Mouse (Mus musculus) lung, postnatal 0 days (tissue): ENCODE data around the gene Foxk1. TPM values are rescaled to one million over a fixed set of nuclear protein-coding genes. Genes with fewer than 3 reads are reported as not detected.

Experiments
- ATAC-seq: fragments of 200-750 bp; cut with Nextera tagmentation; 2 replicates; pipeline ENCODE4 v1.8.0; 2017; ENCODE audit warnings: moderate library complexity
- DNase-seq: peaks from one replicate; pipeline ENCODE4 v3.0.0-alpha.2; 2016; ENCODE audit warnings: low spot score
- H3K27ac ChIP-seq: fragments of 300-500 bp; sonication (generic); 2 replicates; pipeline ENCODE4 v1.5.1; 2014; ENCODE audit warnings: antibody characterized with exemption, mild to moderate bottlenecking, low read length, mixed read lengths
- H3K27me3 ChIP-seq: fragments of 300-500 bp; sonication (generic); replicated peaks from 2 replicates; pipeline ENCODE4 v1.6.1; 2014; ENCODE audit warnings: low read length, mixed read lengths; ENCODE audit not compliant: insufficient read depth
- H3K36me3 ChIP-seq: fragments of 300-500 bp; sonication (generic); 2 replicates; pipeline ENCODE4 v1.6.1; 2014; ENCODE audit warnings: low read length, mixed read lengths; ENCODE audit not compliant: insufficient read depth
- H3K4me1 ChIP-seq: fragments of 300-500 bp; sonication (generic); 2 replicates; pipeline ENCODE4 v1.6.1; 2014; ENCODE audit warnings: antibody characterized with exemption, low read depth, low read length, mixed read lengths; ENCODE audit not compliant: insufficient read depth
- H3K4me2 ChIP-seq: fragments of 300-500 bp; sonication (generic); replicated peaks from 2 replicates; pipeline ENCODE4 v1.6.1; 2014; ENCODE audit warnings: low read depth, mild to moderate bottlenecking, low read length, moderate library complexity, mixed read lengths
- H3K4me3 ChIP-seq: fragments of 300-500 bp; sonication (generic); 2 replicates; pipeline ENCODE4 v1.5.1; 2014; ENCODE audit warnings: low read depth, low read length
- H3K9ac ChIP-seq: fragments of 300-500 bp; sonication (generic); replicated peaks from 2 replicates; pipeline ENCODE4 v1.6.1; 2014; ENCODE audit warnings: low read depth, mild to moderate bottlenecking
- H3K9me3 ChIP-seq: fragments of 300-500 bp; sonication (generic); 2 replicates; pipeline ENCODE4 v1.6.1; 2016; ENCODE audit warnings: low read length, mixed read lengths
- CTCF ChIP-seq: IDR thresholded peaks from 2 replicates; pipeline ENCODE4 v1.5.1; 2016; ENCODE audit warnings: antibody characterized with exemption, mild to moderate bottlenecking
- EP300 ChIP-seq: IDR thresholded peaks from 2 replicates; pipeline ENCODE4 v1.6.1; 2016; ENCODE audit warnings: antibody characterized with exemption, mild to moderate bottlenecking, control low read depth
- WGBS: fragments of 180-500 bp; shearing (Covaris S2); extraction: QIAGEN DNeasy Blood & Tissue Kit; methylation state at CpG from one replicate; pipeline ENCODE4 v1.1.7; 2014; 5-methylcytosine and 5-hydroxymethylcytosine counted together
- polyA plus RNA-seq: library from polyadenylated mRNA; unstranded; fragments of >200 nt; fragmentation: Nextera tagmentation; extraction: Ambion mirVana; gene quantifications from 2 replicates; pipeline ENCODE4 v1.2.1, GENCODE M21; 2015

Gene Foxk1
- polyA plus RNA-seq, 1 experiment from 2014 or later, result 4.3 TPM

DNA sequence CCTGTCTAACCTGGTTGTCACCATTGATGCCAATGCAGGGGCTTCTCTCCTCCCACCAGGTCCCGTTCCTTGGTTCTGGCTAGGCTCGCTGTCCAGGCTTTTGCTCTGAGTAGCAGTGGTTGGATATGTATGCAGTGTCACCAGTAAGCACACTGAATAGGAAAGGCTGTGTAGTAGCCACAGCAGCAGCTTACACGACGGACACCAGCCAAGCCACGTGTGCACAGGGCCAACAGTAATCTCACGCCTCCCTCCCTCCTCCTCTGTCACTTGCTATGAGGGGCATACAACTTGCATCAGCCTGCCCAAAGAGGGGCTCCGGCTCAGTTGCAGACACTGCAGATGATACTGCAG, 108.7 kb downstream of the Foxk1 start:
- Histone ChIP-seq H3K36me3 (no peaks in the 10 kb centered on the region), H3K4me2 (no peak overlapping the region), H3K9ac (no peak overlapping the region), H3K4me3 (no peak overlapping the region), H3K27ac (no peak overlapping the region; the same call in 1 of the 2 replicates), H3K27me3 (no peaks in the 10 kb centered on the region), H3K4me1 (0 out of 2 replicates have a peak, but pooled peaks cover 3% of the 10 kb centered on the region), H3K9me3 (no peaks in the 10 kb centered on the region)
- 54% methylated on average over 7 of the region's 7 CpGs for WGBS
- DNase-seq, result no peak
- no peak for TF ChIP-seq CTCF
- no peak for TF ChIP-seq EP300
- ATAC-seq, result no peak

Other genes with a start within 250 kb of the Foxk1 start
- gene Ap5z1, start 62.4 kb downstream of the Foxk1 start, polyA plus RNA-seq, result 6.2 and 7.2 TPM in 2 replicates
- 0.12 and 0.15 TPM in 2 replicates for gene Papolb, start 128.6 kb downstream of the Foxk1 start, polyA plus RNA-seq
- 13.5 and 14.5 TPM in 2 replicates for gene Radil, start 149.6 kb downstream of the Foxk1 start, polyA plus RNA-seq
- 0.05 TPM in 1 of 2 replicates, not detected in the other for gene Mmd2, start 207.3 kb downstream of the Foxk1 start, polyA plus RNA-seq
- 25.7 and 26.6 TPM in 2 replicates for gene Wipi2, start 226.2 kb downstream of the Foxk1 start, polyA plus RNA-seq